Mouse (Mus musculus): Measurements from ENCODE around the gene Arhgap15. TPM values are rescaled to one million over a fixed set of nuclear protein-coding genes. Genes with fewer than 3 reads are reported as not detected.
A peak's percentile ranks its signal among the peaks of the same experiment; 100 is the strongest.

Gene Arhgap15
- total and polyA plus RNA-seq, 3 experiments: 0.39 to 1.2 (median 0.70) TPM

DNA sequence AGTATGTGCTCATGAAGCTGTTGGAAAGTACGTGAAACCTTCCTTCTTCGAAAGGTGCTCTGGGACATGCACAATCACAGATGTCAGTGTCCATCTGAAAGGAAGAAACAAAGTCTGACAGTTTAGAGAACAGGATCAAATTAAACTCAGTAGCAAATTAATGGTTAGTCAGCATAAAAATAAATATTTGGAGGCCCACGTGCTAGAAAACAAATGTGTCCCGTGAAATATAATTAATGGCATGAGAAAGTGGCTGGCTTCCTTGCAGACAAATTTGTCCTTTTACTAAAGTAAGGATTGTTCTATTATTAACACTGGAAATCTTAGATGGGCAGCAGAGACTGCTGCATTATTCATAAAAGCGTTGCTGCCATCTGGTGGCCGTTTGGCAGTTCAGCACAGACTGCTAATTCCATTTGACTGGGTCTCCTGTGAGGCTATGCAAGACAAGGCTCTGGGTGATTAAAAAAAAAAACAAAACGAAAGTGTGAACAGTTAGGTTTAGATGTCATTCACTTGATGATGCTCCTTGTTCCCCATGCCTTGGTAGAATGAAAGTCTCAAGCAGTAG is 153.9 kb downstream of the Arhgap15 start:
- H3K79me2 ChIP-seq (replicated peaks; ENCODE audit: control insufficient read depth, insufficient read depth, low read length): no peaks in the 10 kb centered on the region
- H3K36me3 ChIP-seq (ENCODE audit: control insufficient read depth, insufficient read depth, low read length): no peaks in the 10 kb centered on the region
- H3K4me3 ChIP-seq: no peak overlapping the region
- H3K9ac ChIP-seq (ENCODE audit: low read depth, low read length): no peak overlapping the region
- TF ChIP-seq EP300 (IDR thresholded peaks at IDR 0.05; ENCODE audit: insufficient read depth, low read depth, low read length) (peak; percentile 58; the same call in 1 of the 2 replicates), POLR2A (IDR thresholded peaks at IDR 0.05; ENCODE audit: insufficient read depth, low read depth, low read length) (no peak), CTCF (IDR thresholded peaks at IDR 0.05) (peak; percentile 93)
- WGBS: 23% methylated on average over 7 of the region's 7 CpGs
- intact Hi-C loops (cut with DNase I): loop anchor here (1.0 to 5.0 kb wide), 3 partner anchors 115 to 230 kb away; no protein-coding TSS in a partner anchor
- DNase-seq: peak; percentile 56 to 67
- H3K4me1 ChIP-seq (ENCODE audit: control insufficient read depth, insufficient read depth, low read length): no peaks in the 10 kb centered on the region
- H3K27ac ChIP-seq: no peak overlapping the region
- no peaks in the 10 kb centered on the region for H3K27me3 ChIP-seq (ENCODE audit: control insufficient read depth, insufficient read depth, low read length)

DNA sequence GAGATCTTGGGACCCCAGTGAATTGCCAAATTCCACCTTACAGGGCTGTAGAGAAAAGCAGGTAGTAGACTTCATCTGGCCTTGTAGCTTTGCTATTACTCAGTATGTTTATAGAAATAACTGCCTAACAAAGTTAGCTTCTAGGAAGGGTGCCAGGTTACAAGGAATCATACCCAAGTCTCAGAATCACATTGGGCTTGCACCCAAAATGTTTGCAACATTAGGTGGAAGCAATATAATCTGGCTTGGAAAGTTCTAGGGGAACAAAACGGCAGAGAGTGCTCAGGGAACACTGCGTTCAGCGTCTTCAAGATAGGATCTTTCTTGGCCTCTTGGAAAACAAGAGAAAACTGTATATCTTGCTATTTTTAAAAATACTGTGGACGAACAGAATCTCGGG is 158.9 kb downstream of the Arhgap15 start:
- Histone ChIP-seq H3K27ac (no peak overlapping the region), H3K4me1 (ENCODE audit: control insufficient read depth, insufficient read depth, low read length) (no peaks in the 10 kb centered on the region), H3K9ac (ENCODE audit: low read depth, low read length) (no peak overlapping the region), H3K27me3 (ENCODE audit: control insufficient read depth, insufficient read depth, low read length) (no peaks in the 10 kb centered on the region), H3K36me3 (ENCODE audit: control insufficient read depth, insufficient read depth, low read length) (no peaks in the 10 kb centered on the region), H3K4me3 (no peak overlapping the region), H3K79me2 (replicated peaks; ENCODE audit: control insufficient read depth, insufficient read depth, low read length) (no peaks in the 10 kb centered on the region)
- WGBS: 55% methylated on average over 5 of the region's 5 CpGs
- intact Hi-C loops (cut with DNase I): no loop called here
- TF ChIP-seq POLR2A (IDR thresholded peaks at IDR 0.05; ENCODE audit: insufficient read depth, low read depth, low read length) (no peak), EP300 (IDR thresholded peaks at IDR 0.05; ENCODE audit: insufficient read depth, low read depth, low read length) (no peak), CTCF (IDR thresholded peaks at IDR 0.05) (no peak)
- peak in 1 of 2 experiments; percentile 17 for DNase-seq

DNA sequence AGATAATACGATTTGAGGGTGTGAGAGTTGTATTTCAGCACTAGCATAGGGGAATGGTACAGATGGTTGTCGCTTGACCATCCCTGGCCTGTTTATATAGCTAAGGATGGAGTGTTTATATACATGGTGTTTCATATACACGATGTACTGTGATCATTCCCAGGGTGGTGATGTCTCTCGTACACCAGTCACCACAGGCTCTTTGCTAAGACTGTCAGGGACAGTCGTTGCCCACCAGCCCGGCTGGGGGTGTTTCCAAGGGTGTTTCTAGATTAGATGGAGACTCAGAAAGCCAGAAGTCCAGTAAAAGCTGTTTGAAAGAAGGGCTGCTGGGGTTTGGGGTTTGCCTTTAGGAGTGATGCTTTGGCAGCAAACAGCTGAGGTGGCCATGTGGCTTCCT is 165.5 kb downstream of the Arhgap15 start:
- intact Hi-C loops (cut with DNase I): no loop called here
- Histone ChIP-seq H3K4me1 (ENCODE audit: control insufficient read depth, insufficient read depth, low read length) (no peaks in the 10 kb centered on the region), H3K27ac (no peak overlapping the region), H3K79me2 (replicated peaks; ENCODE audit: control insufficient read depth, insufficient read depth, low read length) (no peaks in the 10 kb centered on the region), H3K27me3 (ENCODE audit: control insufficient read depth, insufficient read depth, low read length) (no peaks in the 10 kb centered on the region), H3K4me3 (no peak overlapping the region), H3K36me3 (ENCODE audit: control insufficient read depth, insufficient read depth, low read length) (no peaks in the 10 kb centered on the region), H3K9ac (ENCODE audit: low read depth, low read length) (no peak overlapping the region)
- 73% methylated on average over 6 of the region's 6 CpGs for WGBS
- TF ChIP-seq EP300 (IDR thresholded peaks at IDR 0.05; ENCODE audit: insufficient read depth, low read depth, low read length) (no peak), CTCF (IDR thresholded peaks at IDR 0.05) (no peak), POLR2A (IDR thresholded peaks at IDR 0.05; ENCODE audit: insufficient read depth, low read depth, low read length) (no peak)
- no peak for DNase-seq

DNA sequence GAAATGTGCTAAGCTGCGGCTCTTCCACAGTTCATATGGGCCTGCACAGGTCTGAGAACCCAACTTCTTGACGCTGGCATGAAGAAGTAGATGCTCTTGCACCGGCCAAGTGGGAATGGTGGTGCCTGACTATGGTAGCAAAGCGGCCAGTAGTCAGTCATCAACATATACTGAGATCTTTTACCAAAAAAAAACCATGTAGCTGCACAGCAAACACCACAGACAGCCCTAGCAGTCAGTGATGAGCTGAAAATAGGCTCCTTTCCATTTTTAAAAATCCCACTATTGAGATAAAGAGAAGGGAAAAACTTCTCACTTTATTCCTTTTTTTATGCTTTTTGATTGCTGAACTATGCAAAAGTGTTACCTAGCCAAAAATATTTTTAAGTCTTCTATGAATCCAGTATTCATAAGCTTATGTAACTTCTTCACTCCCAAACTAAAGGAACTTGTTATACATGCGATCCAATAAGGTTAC is 175.3 kb downstream of the Arhgap15 start:
- intact Hi-C loops (cut with DNase I): no loop called here
- H3K36me3 ChIP-seq (ENCODE audit: control insufficient read depth, insufficient read depth, low read length): no peaks in the 10 kb centered on the region
- WGBS: 75% methylated on average over 5 of the region's 5 CpGs

DNA sequence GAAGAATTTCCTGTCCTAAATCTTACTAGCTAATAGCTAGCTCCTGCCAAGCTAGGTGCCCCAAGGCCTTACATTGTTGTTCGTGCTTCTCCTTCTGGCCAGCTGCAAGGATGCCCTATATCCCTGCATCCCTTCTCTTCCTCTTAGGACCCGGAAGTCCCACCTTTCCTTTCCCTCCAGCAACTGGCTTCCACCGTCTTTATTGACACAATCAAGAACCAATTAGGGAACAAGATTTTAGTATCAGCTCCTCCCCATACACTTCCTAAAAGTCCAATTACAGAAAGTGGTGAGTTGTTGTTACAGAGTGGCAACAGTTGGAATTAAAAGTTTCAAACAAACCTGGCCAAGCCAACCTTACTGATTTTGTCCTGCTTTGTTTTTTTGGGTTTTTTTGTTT is 183.1 kb downstream of the Arhgap15 start:
- 79% methylated on average over 3 of the region's 3 CpGs for WGBS
- H3K27ac ChIP-seq: no peak overlapping the region
- no peaks in the 10 kb centered on the region for H3K36me3 ChIP-seq (ENCODE audit: control insufficient read depth, insufficient read depth, low read length)
- H3K27me3 ChIP-seq (ENCODE audit: control insufficient read depth, insufficient read depth, low read length): no peaks in the 10 kb centered on the region
- H3K79me2 ChIP-seq (replicated peaks; ENCODE audit: control insufficient read depth, insufficient read depth, low read length): no peaks in the 10 kb centered on the region
- DNase-seq: no peak
- intact Hi-C loops (cut with DNase I): no loop called here
- no peak overlapping the region for H3K4me3 ChIP-seq
- H3K9ac ChIP-seq (ENCODE audit: low read depth, low read length): no peak overlapping the region
- no peaks in the 10 kb centered on the region for H3K4me1 ChIP-seq (ENCODE audit: control insufficient read depth, insufficient read depth, low read length)
- TF ChIP-seq POLR2A (IDR thresholded peaks at IDR 0.05; ENCODE audit: insufficient read depth, low read depth, low read length): no peak
- no peak for TF ChIP-seq EP300 (IDR thresholded peaks at IDR 0.05; ENCODE audit: insufficient read depth, low read depth, low read length)
- TF ChIP-seq CTCF (IDR thresholded peaks at IDR 0.05): no peak

More for the DNA sequence above, 175.3 kb downstream of the Arhgap15 start:
- no peak for TF ChIP-seq CTCF (IDR thresholded peaks at IDR 0.05)
- TF ChIP-seq EP300 (IDR thresholded peaks at IDR 0.05; ENCODE audit: insufficient read depth, low read depth, low read length): no peak
- no peak for TF ChIP-seq POLR2A (IDR thresholded peaks at IDR 0.05; ENCODE audit: insufficient read depth, low read depth, low read length)
- no peak overlapping the region for H3K27ac ChIP-seq
- H3K79me2 ChIP-seq (replicated peaks; ENCODE audit: control insufficient read depth, insufficient read depth, low read length): no peaks in the 10 kb centered on the region
- no peak overlapping the region for H3K9ac ChIP-seq (ENCODE audit: low read depth, low read length)
- no peak for DNase-seq
- no peaks in the 10 kb centered on the region for H3K27me3 ChIP-seq (ENCODE audit: control insufficient read depth, insufficient read depth, low read length)
- H3K4me1 ChIP-seq (ENCODE audit: control insufficient read depth, insufficient read depth, low read length): no peaks in the 10 kb centered on the region
- no peak overlapping the region for H3K4me3 ChIP-seq

DNA sequence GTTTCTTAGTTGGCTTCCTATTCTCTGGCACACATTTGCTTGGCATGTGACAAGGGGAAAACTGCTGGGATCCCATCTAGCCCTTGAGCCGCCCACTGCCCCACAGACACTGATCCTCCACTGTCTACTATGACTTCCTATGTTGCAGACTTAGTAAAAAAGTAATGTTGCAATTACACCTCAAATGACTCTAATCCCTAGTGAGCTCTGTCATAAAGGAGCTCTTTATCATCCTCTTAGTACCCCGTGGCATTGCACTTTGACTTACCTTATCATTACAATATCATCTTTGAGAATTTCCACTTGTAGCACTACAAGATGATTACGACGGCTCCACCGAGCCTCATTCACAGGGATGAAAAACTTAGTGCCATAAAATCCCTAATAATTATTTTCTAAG is 190.6 kb downstream of the Arhgap15 start:
- Histone ChIP-seq H3K27ac (no peak overlapping the region), H3K27me3 (ENCODE audit: control insufficient read depth, insufficient read depth, low read length) (no peaks in the 10 kb centered on the region), H3K4me1 (ENCODE audit: control insufficient read depth, insufficient read depth, low read length) (no peaks in the 10 kb centered on the region), H3K79me2 (replicated peaks; ENCODE audit: control insufficient read depth, insufficient read depth, low read length) (no peaks in the 10 kb centered on the region), H3K4me3 (no peak overlapping the region), H3K9ac (ENCODE audit: low read depth, low read length) (no peak overlapping the region), H3K36me3 (ENCODE audit: control insufficient read depth, insufficient read depth, low read length) (no peaks in the 10 kb centered on the region)
- intact Hi-C loops (cut with DNase I): no loop called here
- no peak for DNase-seq
- 79% methylated on average over 5 of the region's 5 CpGs for WGBS
- TF ChIP-seq CTCF (IDR thresholded peaks at IDR 0.05): no peak
- TF ChIP-seq EP300 (IDR thresholded peaks at IDR 0.05; ENCODE audit: insufficient read depth, low read depth, low read length): no peak
- TF ChIP-seq POLR2A (IDR thresholded peaks at IDR 0.05; ENCODE audit: insufficient read depth, low read depth, low read length): no peak

All from heart, adult 2 months (tissue).